Mouse (Mus musculus) CH12.LX (cell line): ENCODE results near the gene Eif5b. TPM values are rescaled to one million over a fixed set of nuclear protein-coding genes. Genes with fewer than 3 reads are reported as not detected.

Experiments
- DNase-seq: peaks from one replicate; pipeline ENCODE4 v3.0.0-alpha.2; 2013; ENCODE audit errors: extremely low read depth
- H3K27ac ChIP-seq: 2 replicates; pipeline ENCODE4 v1.5.1; 2012; ENCODE audit warnings: low read depth, mild to moderate bottlenecking, control low read depth, moderate library complexity; ENCODE audit not compliant: insufficient read depth
- H3K27me3 ChIP-seq: replicated peaks from 2 replicates; pipeline ENCODE3; 2012; ENCODE audit warnings: inconsistent platforms
- H3K36me3 ChIP-seq, 2 experiments: replicated peaks in 1 of 2; 2 replicates each; pipeline versions ENCODE3 to v1.6.1; 2012; ENCODE audit warnings: inconsistent platforms in 1 of 2, low read length in 1 of 2, mild to moderate bottlenecking in 1 of 2, mixed read lengths in 1 of 2, moderate library complexity in 1 of 2; ENCODE audit not compliant: control insufficient read depth in 1 of 2, insufficient read depth in 1 of 2
- H3K4me1 ChIP-seq, 2 experiments: 2 replicates each; pipeline ENCODE4 v1.6.1; 2012; ENCODE audit warnings: inconsistent platforms in 1 of 2, moderate library complexity in 1 of 2; ENCODE audit not compliant: insufficient read depth in 2 of 2, control insufficient read depth in 1 of 2
- H3K4me2 ChIP-seq: 2 replicates; pipeline ENCODE4 v1.6.1; 2012; ENCODE audit warnings: low read depth, mild to moderate bottlenecking, control low read depth; ENCODE audit not compliant: poor library complexity, insufficient read depth, severe bottlenecking
- H3K4me3 ChIP-seq, 3 experiments: fragments of 150-350 bp in 1 of 3; sonication (generic) in 1 of 3; replicated peaks in 1 of 3; 2 replicates each; pipeline versions ENCODE3 to v1.5.1; 2011 to 2012; ENCODE audit warnings: low read depth in 2 of 3, low read length in 2 of 3, mild to moderate bottlenecking in 2 of 3, moderate library complexity in 2 of 3, control low read depth in 1 of 3, improper control_type of control experiment in 1 of 3, inconsistent platforms in 1 of 3, mixed read lengths in 1 of 3; ENCODE audit not compliant: poor library complexity in 1 of 3
- H3K79me2 ChIP-seq: replicated peaks from 2 replicates; pipeline ENCODE4 v1.6.1; 2012; ENCODE audit warnings: mild to moderate bottlenecking, moderate library complexity; ENCODE audit not compliant: control insufficient read depth, poor library complexity, insufficient read depth, severe bottlenecking; ENCODE audit errors: extremely low read depth
- H3K9ac ChIP-seq: 2 replicates; pipeline ENCODE4 v1.6.1; 2012; ENCODE audit warnings: low read depth, mild to moderate bottlenecking, control low read depth, moderate library complexity; ENCODE audit not compliant: insufficient read depth
- H3K9me3 ChIP-seq: replicated peaks from 2 replicates; pipeline ENCODE3; 2012; ENCODE audit warnings: low read length, inconsistent platforms, mixed read lengths
- BHLHE40 ChIP-seq: IDR thresholded peaks from 2 replicates; pipeline ENCODE4 v1.6.1; 2011; ENCODE audit warnings: mild to moderate bottlenecking, low read depth, low read length, improper control_type of control experiment
- CHD1 ChIP-seq: IDR thresholded peaks from 2 replicates; pipeline ENCODE4 v1.6.1; 2012; ENCODE audit warnings: low read depth, low read length, improper control_type of control experiment, inconsistent platforms
- CTCF ChIP-seq, 2 experiments: IDR thresholded peaks in 1 of 2; conservative IDR thresholded peaks in 1 of 2; 2 replicates each; pipeline ENCODE4 v1.5.1; 2011 to 2012; ENCODE audit warnings: low read depth in 2 of 2, low read length in 2 of 2, improper control_type of control experiment in 1 of 2, inconsistent platforms in 1 of 2, mild to moderate bottlenecking in 1 of 2, moderate library complexity in 1 of 2
- E2F4 ChIP-seq: IDR thresholded peaks from 2 replicates; pipeline ENCODE4 v1.6.1; 2011; ENCODE audit warnings: low read depth, low read length, improper control_type of control experiment; ENCODE audit not compliant: insufficient replicate concordance
- ETS1 ChIP-seq: conservative IDR thresholded peaks from 2 replicates; pipeline ENCODE4 v1.6.1; 2012; ENCODE audit warnings: low read depth, mild to moderate bottlenecking, inconsistent platforms, low read length, improper control_type of control experiment, moderate library complexity
- JUND ChIP-seq: conservative IDR thresholded peaks from 2 replicates; pipeline ENCODE4 v1.6.1; 2011; ENCODE audit warnings: low read depth, low read length, improper control_type of control experiment
- MAFK ChIP-seq: IDR thresholded peaks from 2 replicates; pipeline ENCODE4 v1.6.1; 2011; ENCODE audit warnings: low read length, improper control_type of control experiment; ENCODE audit not compliant: insufficient replicate concordance
- MAZ ChIP-seq: IDR thresholded peaks from 2 replicates; pipeline ENCODE4 v1.6.1; 2012; ENCODE audit warnings: low read depth, mild to moderate bottlenecking, inconsistent platforms, low read length, improper control_type of control experiment, moderate library complexity
- NRF1 ChIP-seq: IDR thresholded peaks from 2 replicates; pipeline ENCODE4 v1.6.1; 2014; ENCODE audit warnings: low read depth, mild to moderate bottlenecking, inconsistent platforms, low read length, improper control_type of control experiment, moderate library complexity
- SMC3 ChIP-seq: IDR thresholded peaks from 2 replicates; pipeline ENCODE4 v1.6.1; 2011; ENCODE audit warnings: low read depth, low read length, improper control_type of control experiment
- TBP ChIP-seq: conservative IDR thresholded peaks from 2 replicates; pipeline ENCODE4 v1.6.1; 2011; ENCODE audit warnings: low read depth, low read length, improper control_type of control experiment
- USF1 ChIP-seq: IDR thresholded peaks from 2 replicates; pipeline ENCODE4 v1.6.1; 2014; ENCODE audit warnings: low read depth, mild to moderate bottlenecking, inconsistent platforms, low read length, improper control_type of control experiment
- ZKSCAN1 ChIP-seq: IDR thresholded peaks from 2 replicates; pipeline ENCODE4 v1.6.1; 2012; ENCODE audit warnings: low read depth, inconsistent platforms, low read length, improper control_type of control experiment, borderline replicate concordance
- dilution Hi-C: fragments of 300-500 bp; cut with MboI; formaldehyde crosslinking; loops from 2 replicates; pipeline ENCODE4 v1.14.3; 2020; ENCODE audit warnings: low sequenced_read_pairs; ENCODE audit not compliant: extremely low pct_unique_long_range_greater_than_20kb, extremely low pct_ligation_motif_present
- in situ Hi-C: fragments of 300-500 bp; cut with MboI; formaldehyde crosslinking; loops from 3 replicates; pipeline ENCODE4 v1.14.3; 2019; ENCODE audit warnings: low sequenced_read_pairs, low pct_ligation_motif_present, low pct_unique_long_range_greater_than_20kb, mixed read lengths
- polyA plus RNA-seq: library from polyadenylated mRNA; unstranded; fragments of >175 nt; gene quantifications from 2 replicates; pipeline ENCODE4 v1.2.1, GENCODE M21; 2012; ENCODE audit warnings: low read depth; ENCODE audit not compliant: insufficient read length
- total RNA-seq, 2 experiments: library from RNA; depleted of rRNA; stranded (reverse); fragments of 300-350 nt in 1 of 2; fragments of >200 nt in 1 of 2; gene quantifications; 2 replicates each; pipeline ENCODE4 v1.2.3; 2012 to 2014

Eif5b gene
- total and polyA plus RNA-seq, 3 experiments, result 22.2 to 101 (median 29.8) TPM

GRCm38 (mm10) chr1:37956690-37957431, 40.9 kb upstream of the Eif5b start:
- Histone ChIP-seq H3K27ac (no peak overlapping the region), H3K4me1 (peaks cover 0 to 7% of the 10 kb centered on the region in 2 experiments; a peak in 3 of 4 replicates), H3K36me3 (no peaks in the 10 kb centered on the region), H3K79me2 (no peaks in the 10 kb centered on the region), H3K27me3 (peaks cover 3% of the 10 kb centered on the region), H3K9ac (no peak overlapping the region), H3K4me2 (no peak overlapping the region), H3K9me3 (peaks cover 2% of the 10 kb centered on the region), H3K4me3 (no peak overlapping the region)
- no peak for TF ChIP-seq E2F4
- no peak for TF ChIP-seq JUND
- dilution Hi-C loops, result no loop called here
- DNase-seq, result no peak
- in situ Hi-C loops, result no loop called here

GRCm38 (mm10) chr1:37957659-37958058, 40.2 kb upstream of the Eif5b start, which contains the start of gene Lyg1:
TSS of gene Lyg1 (minus strand) at chr1:37957759.
- no peak within 1 kb of the TSS for H3K27ac ChIP-seq
- in situ Hi-C loops (no loop called here), dilution Hi-C loops (no loop called here)
- no peak for DNase-seq
- no peaks in the 10 kb centered on the region for H3K79me2 ChIP-seq
- H3K9me3 ChIP-seq, result peaks cover 2% of the 10 kb centered on the region
- no peak within 1 kb of the TSS for H3K9ac ChIP-seq
- no peaks in the 10 kb centered on the region for H3K4me1 ChIP-seq
- no peaks in the 10 kb centered on the region for H3K36me3 ChIP-seq
- H3K4me3 ChIP-seq, result no peak within 1 kb of the TSS
- H3K4me2 ChIP-seq, result no peak within 1 kb of the TSS
- TF ChIP-seq USF1, result no peak
- peak; percentile 46; the same call in 1 of the 2 replicates for TF ChIP-seq MAFK
- TF ChIP-seq E2F4, result no peak
- TF ChIP-seq MAZ, result no peak
- H3K27me3 ChIP-seq, result peaks cover 3% of the 10 kb centered on the region

- H3K4me3 ChIP-seq, result no peak overlapping the region
- dilution Hi-C loops, result no loop called here
Measured at GRCm38 (mm10) chr1:37958516-37958915, 39.3 kb upstream of the Eif5b start.

More at GRCm38 (mm10) chr1:37958516-37958915, 39.3 kb upstream of the Eif5b start:
- no peaks in the 10 kb centered on the region for H3K36me3 ChIP-seq
- peaks cover 2% of the 10 kb centered on the region for H3K9me3 ChIP-seq
- DNase-seq, result no peak
- H3K27me3 ChIP-seq, result peaks cover 3% of the 10 kb centered on the region
- H3K27ac ChIP-seq, result no peak overlapping the region
- no peak overlapping the region for H3K4me2 ChIP-seq
- TF ChIP-seq JUND, result no peak
- TF ChIP-seq NRF1, result no peak
- TF ChIP-seq ZKSCAN1, result no peak
- TF ChIP-seq CHD1, result no peak
- no peak for TF ChIP-seq BHLHE40
- TF ChIP-seq TBP, result no peak
- TF ChIP-seq SMC3, result no peak
- TF ChIP-seq ETS1, result no peak
- TF ChIP-seq CTCF (conservative IDR thresholded peaks at IDR 0.05 in 1 of 2, IDR thresholded peaks at IDR 0.05 in 1 of 2; ENCODE audit: low read depth in 2 of 2, low read length in 2 of 2), result no peak
- H3K9ac ChIP-seq, result no peak overlapping the region
- no peaks in the 10 kb centered on the region for H3K79me2 ChIP-seq
- in situ Hi-C loops, result no loop called here
- H3K4me1 ChIP-seq, result no peaks in the 10 kb centered on the region
